Mouse (Mus musculus) testis, adult 2 months (tissue): ENCODE data around the gene Osbp2. TPM values are rescaled to one million over a fixed set of nuclear protein-coding genes. Genes with fewer than 3 reads are reported as not detected.

Experiments
- H3K27ac ChIP-seq: fragments of 200-500 bp; 2 replicates; pipeline ENCODE4 v1.5.1; 2012; ENCODE audit warnings: low read depth, low read length; ENCODE audit not compliant: control insufficient read depth, insufficient read depth
- H3K27me3 ChIP-seq: fragments of 200-500 bp; 2 replicates; pipeline ENCODE4 v1.6.1; 2012; ENCODE audit warnings: mild to moderate bottlenecking, low read length, moderate library complexity; ENCODE audit not compliant: control insufficient read depth, insufficient read depth
- H3K36me3 ChIP-seq: fragments of 200-500 bp; 2 replicates; pipeline ENCODE4 v1.6.1; 2012; ENCODE audit warnings: mild to moderate bottlenecking, low read length; ENCODE audit not compliant: control insufficient read depth, insufficient read depth
- H3K4me1 ChIP-seq: fragments of 200-500 bp; 2 replicates; pipeline ENCODE4 v1.6.1; 2012; ENCODE audit warnings: low read length; ENCODE audit not compliant: control insufficient read depth, insufficient read depth
- H3K4me3 ChIP-seq: fragments of 200-500 bp; 2 replicates; pipeline ENCODE4 v1.5.1; 2012; ENCODE audit warnings: low read depth, mild to moderate bottlenecking, low read length, moderate library complexity, mixed read lengths; ENCODE audit not compliant: control insufficient read depth
- CTCF ChIP-seq: fragments of 200-500 bp; IDR thresholded peaks from 2 replicates; pipeline ENCODE4 v1.5.1; 2012; ENCODE audit warnings: low read depth, mild to moderate bottlenecking, inconsistent platforms, low read length, moderate library complexity; ENCODE audit not compliant: control insufficient read depth, insufficient read depth, insufficient replicate concordance
- POLR2A ChIP-seq: fragments of 200-500 bp; IDR thresholded peaks from 2 replicates; pipeline ENCODE4 v1.6.1; 2012; ENCODE audit warnings: low read depth, mild to moderate bottlenecking, inconsistent platforms, low read length, moderate library complexity; ENCODE audit not compliant: control insufficient read depth
- polyA plus RNA-seq: library from polyadenylated mRNA; depleted of rRNA; stranded (reverse); fragments of >200 nt; gene quantifications from 2 replicates; pipeline ENCODE4 v1.2.3, GENCODE M21; 2012

The Osbp2 gene
- polyA plus RNA-seq, 1 experiment, result 710 TPM

DNA sequence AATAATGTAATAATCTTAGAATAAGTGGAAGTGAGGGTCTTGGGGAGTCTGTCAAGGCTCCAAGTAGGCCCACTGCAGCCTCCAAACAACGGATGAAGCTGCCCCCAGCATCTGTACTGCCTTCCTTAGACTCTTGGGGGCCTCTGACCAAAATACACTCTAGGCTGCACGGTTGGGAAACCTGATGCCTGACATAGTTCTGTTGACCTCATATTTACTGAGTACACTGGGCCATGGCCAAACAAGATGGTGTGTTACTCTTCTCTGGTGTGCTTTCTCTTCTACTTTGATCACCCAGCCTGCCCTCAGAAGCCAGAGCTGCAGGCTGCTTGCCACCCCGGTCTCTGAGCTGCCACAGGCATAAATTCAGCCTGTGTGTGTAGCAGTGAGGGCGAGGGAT is 108.4 kb downstream of the Osbp2 start:
- H3K36me3 ChIP-seq, result no peaks in the 10 kb centered on the region
- TF ChIP-seq CTCF (no peak), POLR2A (no peak)
- H3K4me3 ChIP-seq, result no peak overlapping the region
- H3K27ac ChIP-seq, result no peak overlapping the region
- no peaks in the 10 kb centered on the region for H3K27me3 ChIP-seq
- H3K4me1 ChIP-seq, result peaks cover 4% of the 10 kb centered on the region

DNA sequence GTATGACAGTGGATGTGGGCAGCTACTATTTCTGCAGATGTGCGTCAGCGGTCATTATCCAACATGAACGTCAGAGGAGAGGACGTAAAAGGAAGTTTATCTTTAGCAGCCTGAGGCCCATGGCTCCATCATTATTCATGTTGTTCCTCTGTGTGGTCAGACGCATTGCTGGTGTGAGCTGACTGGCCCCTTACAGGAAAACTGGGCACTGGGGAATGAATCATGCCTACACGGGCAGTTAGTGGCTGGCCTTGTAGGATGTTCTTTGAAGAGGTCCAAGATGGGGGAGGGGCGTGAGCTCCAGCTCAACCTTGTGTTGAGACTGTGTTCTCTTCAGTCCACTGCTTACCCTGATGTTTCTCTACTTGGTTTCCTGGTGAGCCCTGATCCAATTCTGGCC is 109.0 kb downstream of the Osbp2 start:
- TF ChIP-seq POLR2A, result no peak
- TF ChIP-seq CTCF, result no peak
- H3K4me1 ChIP-seq, result peaks cover 4% of the 10 kb centered on the region
- no peak overlapping the region for H3K27ac ChIP-seq
- no peaks in the 10 kb centered on the region for H3K36me3 ChIP-seq
- H3K27me3 ChIP-seq, result no peaks in the 10 kb centered on the region
- H3K4me3 ChIP-seq, result no peak overlapping the region

DNA sequence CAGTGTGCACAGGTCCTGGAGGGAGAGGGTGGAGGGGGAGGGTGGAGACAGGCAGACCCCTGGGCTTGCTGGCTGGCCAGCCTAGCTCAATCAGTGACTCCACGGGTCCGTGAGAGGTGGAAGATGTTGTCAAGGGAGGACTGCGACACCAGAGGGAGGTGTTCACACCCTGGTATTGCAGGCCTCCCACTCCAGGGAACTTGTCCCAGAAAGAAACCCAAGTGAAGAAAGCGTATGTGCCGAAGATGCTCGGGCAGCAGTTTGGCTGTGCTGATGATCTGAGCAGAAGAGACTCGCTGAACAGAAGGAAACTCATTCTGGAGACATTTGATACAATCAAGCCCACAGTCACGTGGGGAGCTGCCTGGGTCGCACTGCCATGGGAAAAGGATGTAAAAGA is 109.8 kb downstream of the Osbp2 start:
- Histone ChIP-seq H3K4me3 (no peak overlapping the region), H3K36me3 (no peaks in the 10 kb centered on the region), H3K27ac (no peak overlapping the region), H3K27me3 (no peaks in the 10 kb centered on the region), H3K4me1 (peaks cover 4% of the 10 kb centered on the region)
- TF ChIP-seq POLR2A (no peak), CTCF (peak; percentile 33; the same call in 1 of the 2 replicates)

DNA sequence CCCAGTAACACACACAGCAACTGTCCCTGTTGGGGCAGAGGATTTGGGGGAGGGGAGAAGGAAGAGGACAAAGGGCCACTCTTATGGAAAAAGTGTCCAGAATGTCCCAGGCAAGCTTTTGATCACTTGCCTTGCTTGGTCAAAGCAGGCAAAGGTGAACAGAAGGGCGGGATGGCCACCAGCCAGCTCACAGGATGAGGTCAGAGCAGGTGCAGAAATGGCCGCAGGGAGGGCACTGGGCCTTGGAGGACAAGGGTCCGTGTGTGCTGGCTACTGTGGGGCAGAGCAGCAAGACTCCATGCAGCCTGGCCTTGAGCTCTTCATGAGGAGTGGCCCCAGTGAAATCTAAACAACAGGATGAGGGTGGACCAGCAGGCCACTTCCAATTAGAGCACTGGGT is 110.9 kb downstream of the Osbp2 start:
- no peak for TF ChIP-seq POLR2A
- TF ChIP-seq CTCF, result no peak
- Histone ChIP-seq H3K27ac (no peak overlapping the region), H3K4me1 (peaks cover 4% of the 10 kb centered on the region), H3K36me3 (no peaks in the 10 kb centered on the region), H3K27me3 (no peaks in the 10 kb centered on the region), H3K4me3 (no peak overlapping the region)

GRCm38 (mm10) chr11:3749831-3750230 is 113.9 kb downstream of the Osbp2 start:
- H3K27me3 ChIP-seq, result no peaks in the 10 kb centered on the region
- no peak overlapping the region for H3K4me3 ChIP-seq
- H3K27ac ChIP-seq, result no peak overlapping the region
- H3K4me1 ChIP-seq, result no peaks in the 10 kb centered on the region
- H3K36me3 ChIP-seq, result no peaks in the 10 kb centered on the region
- TF ChIP-seq POLR2A (no peak), CTCF (no peak; the same call in 1 of the 2 replicates)

- no peak overlapping the region for H3K27ac ChIP-seq
- no peaks in the 10 kb centered on the region for H3K27me3 ChIP-seq
- H3K36me3 ChIP-seq, result no peaks in the 10 kb centered on the region
- H3K4me1 ChIP-seq, result no peaks in the 10 kb centered on the region
- no peak for TF ChIP-seq POLR2A
- TF ChIP-seq CTCF, result no peak
- no peak overlapping the region for H3K4me3 ChIP-seq
Observed at GRCm38 (mm10) chr11:3742449-3742848, 121.3 kb downstream of the Osbp2 start.

DNA sequence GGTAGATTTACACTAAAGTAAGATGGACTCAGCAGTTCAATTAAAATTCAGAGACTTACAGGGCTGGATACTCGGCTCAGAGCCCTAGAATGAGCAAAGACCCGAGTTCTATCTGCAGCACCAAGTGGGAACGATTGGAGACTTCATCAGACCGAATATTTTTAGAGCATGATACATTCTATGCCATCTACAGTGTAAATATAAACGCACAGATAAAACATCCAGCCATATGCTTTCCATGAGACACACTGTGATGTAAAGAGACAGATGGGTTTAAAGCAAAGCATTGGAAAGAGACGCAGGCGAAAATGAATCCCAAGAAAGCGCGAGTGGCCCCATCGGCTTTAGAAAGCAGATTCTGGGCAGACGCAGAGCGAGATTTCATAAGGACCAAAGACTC is 122.5 kb downstream of the Osbp2 start:
- no peak overlapping the region for H3K4me3 ChIP-seq

GRCm38 (mm10) chr11:3738778-3739177 is 124.9 kb downstream of the Osbp2 start:
- Histone ChIP-seq H3K27ac (no peak overlapping the region), H3K27me3 (no peaks in the 10 kb centered on the region), H3K4me1 (peaks cover 8% of the 10 kb centered on the region), H3K4me3 (no peak overlapping the region), H3K36me3 (no peaks in the 10 kb centered on the region)
- TF ChIP-seq CTCF (no peak), POLR2A (no peak)

More for the DNA sequence above, 122.5 kb downstream of the Osbp2 start:
- Histone ChIP-seq H3K36me3 (no peaks in the 10 kb centered on the region), H3K4me1 (no peaks in the 10 kb centered on the region), H3K27ac (no peak overlapping the region), H3K27me3 (no peaks in the 10 kb centered on the region)
- TF ChIP-seq POLR2A, result no peak
- no peak for TF ChIP-seq CTCF
